Mouse (Mus musculus) brain, embryonic 14.5 days (tissue): ENCODE measurements around the gene Zfp667. TPM values are rescaled to one million over a fixed set of nuclear protein-coding genes. Genes with fewer than 3 reads are reported as not detected.

Source experiments
- DNase-seq: peaks from one replicate; pipeline ENCODE4 v3.0.0-alpha.2; 2011; ENCODE audit warnings: low read depth
- CTCF ChIP-seq: fragments of 200-500 bp; IDR thresholded peaks from 2 replicates; pipeline ENCODE4 v1.5.1; 2012; ENCODE audit warnings: inconsistent platforms, mild to moderate bottlenecking, moderate library complexity, borderline replicate concordance; ENCODE audit not compliant: insufficient read depth, insufficient read length; ENCODE audit errors: extremely low read depth
- POLR2A ChIP-seq: fragments of 200-500 bp; IDR thresholded peaks from 2 replicates; pipeline ENCODE4 v1.6.1; 2012; ENCODE audit warnings: mild to moderate bottlenecking, inconsistent platforms, borderline replicate concordance; ENCODE audit not compliant: poor library complexity, insufficient read depth, insufficient read length, severe bottlenecking; ENCODE audit errors: extremely low read depth
- polyA plus RNA-seq: library from polyadenylated mRNA; depleted of rRNA; stranded (reverse); fragments of >200 nt; gene quantifications from 2 replicates; pipeline ENCODE4 v1.2.3, GENCODE M21; 2012; rRNA removed

Gene Zfp667
- polyA plus RNA-seq, 1 experiment = 7.6 TPM

GRCm38 (mm10) chr7:6343501-6344071 lies 57.2 kb downstream of the Zfp667 start, which contains the start of gene Gm3854:
Gene Gm3854, plus strand, starts transcription at chr7:6343759.
- DNase-seq = peak; percentile 95
- no peak for TF ChIP-seq POLR2A
- TF ChIP-seq CTCF = no peak

- TF ChIP-seq POLR2A = no peak
- TF ChIP-seq CTCF = no peak
Measured at GRCm38 (mm10) chr7:6344124-6344523, 57.7 kb downstream of the Zfp667 start.

More at GRCm38 (mm10) chr7:6344124-6344523, 57.7 kb downstream of the Zfp667 start:
- DNase-seq = peak; percentile 13

Other genes starting within 250 kb of the Zfp667 start
- not detected in 2 replicates for gene Nlrp4c, start 241.4 kb upstream of the Zfp667 start, polyA plus RNA-seq
- 47.4 and 54.0 TPM in 2 replicates for gene Zfp787, start 130.6 kb upstream of the Zfp667 start, polyA plus RNA-seq
- gene Zfp444, start 114.4 kb upstream of the Zfp667 start, polyA plus RNA-seq = 80.7 and 95.5 TPM in 2 replicates
- not detected in 2 replicates for gene Galp, start 89.5 kb upstream of the Zfp667 start, polyA plus RNA-seq
- not detected in 2 replicates for gene Zscan5b, start 64.3 kb upstream of the Zfp667 start, polyA plus RNA-seq
- gene Epp13, start 33.9 kb upstream of the Zfp667 start, polyA plus RNA-seq = 0.11 TPM in 1 of 2 replicates, not detected in the other
- 9.5 and 9.9 TPM in 2 replicates for gene Zfp583, start 44.7 kb downstream of the Zfp667 start, polyA plus RNA-seq
- gene Gm3854, start 57.2 kb downstream of the Zfp667 start, polyA plus RNA-seq = 2.5 and 4.2 TPM in 2 replicates
- 2.4 and 3.0 TPM in 2 replicates for gene Zfp78, start 76.7 kb downstream of the Zfp667 start, polyA plus RNA-seq
- 14.5 and 17.9 TPM in 2 replicates for gene Zfp28, start 96.7 kb downstream of the Zfp667 start, polyA plus RNA-seq
- 4.5 and 7.5 TPM in 2 replicates for gene Smim17, start 112.1 kb downstream of the Zfp667 start, polyA plus RNA-seq
- gene Gm20715, start 123.7 kb downstream of the Zfp667 start, polyA plus RNA-seq = 0.37 and 0.44 TPM in 2 replicates
- gene Olfr1344, start 152.1 kb downstream of the Zfp667 start, polyA plus RNA-seq = 0.63 and 0.98 TPM in 2 replicates
- gene Olfr1336, start 169.6 kb downstream of the Zfp667 start, polyA plus RNA-seq = not detected in 2 replicates
- not detected in 2 replicates for gene Olfr1346, start 180.5 kb downstream of the Zfp667 start, polyA plus RNA-seq
- gene Olfr5, start 200.4 kb downstream of the Zfp667 start, polyA plus RNA-seq = not detected in 2 replicates
- gene Olfr1347, start 213.2 kb downstream of the Zfp667 start, polyA plus RNA-seq = not detected in 2 replicates
- gene Olfr1348, start 222.2 kb downstream of the Zfp667 start, polyA plus RNA-seq = not detected in 2 replicates
- 0.04 and 0.07 TPM in 2 replicates for gene Olfr1349, start 236.4 kb downstream of the Zfp667 start, polyA plus RNA-seq